Mouse (Mus musculus) CH12.LX (cell line): ENCODE data around the gene Tgfa.

Experiments used
- CHD1 ChIP-seq: IDR thresholded peaks from 2 replicates; pipeline ENCODE4 v1.6.1; 2012; ENCODE audit warnings: low read depth, low read length, improper control_type of control experiment, inconsistent platforms
- CTCF ChIP-seq, 2 experiments: IDR thresholded peaks in 1 of 2; conservative IDR thresholded peaks in 1 of 2; 2 replicates each; pipeline ENCODE4 v1.5.1; 2011 to 2012; ENCODE audit warnings: low read depth in 2 of 2, low read length in 2 of 2, improper control_type of control experiment in 1 of 2, inconsistent platforms in 1 of 2, mild to moderate bottlenecking in 1 of 2, moderate library complexity in 1 of 2
- E2F4 ChIP-seq: IDR thresholded peaks from 2 replicates; pipeline ENCODE4 v1.6.1; 2011; ENCODE audit warnings: low read depth, low read length, improper control_type of control experiment; ENCODE audit not compliant: insufficient replicate concordance
- EP300 ChIP-seq: IDR thresholded peaks from 2 replicates; pipeline ENCODE4 v1.6.1; 2011; ENCODE audit warnings: low read length, improper control_type of control experiment
- GABPA ChIP-seq: IDR thresholded peaks from 2 replicates; pipeline ENCODE4 v1.6.1; 2012; ENCODE audit warnings: low read depth, low read length, improper control_type of control experiment, inconsistent platforms; ENCODE audit not compliant: insufficient replicate concordance
- KAT2A ChIP-seq: IDR thresholded peaks from 2 replicates; pipeline ENCODE4 v1.6.1; 2012; ENCODE audit warnings: low read length, improper control_type of control experiment, inconsistent platforms; ENCODE audit not compliant: insufficient replicate concordance
- MAFK ChIP-seq: IDR thresholded peaks from 2 replicates; pipeline ENCODE4 v1.6.1; 2011; ENCODE audit warnings: low read length, improper control_type of control experiment; ENCODE audit not compliant: insufficient replicate concordance
- MAX ChIP-seq: IDR thresholded peaks from 2 replicates; pipeline ENCODE4 v1.6.1; 2011; ENCODE audit warnings: low read length, improper control_type of control experiment
- POLR2A ChIP-seq: IDR thresholded peaks from 2 replicates; pipeline ENCODE4 v1.6.1; 2011; ENCODE audit warnings: low read depth, mild to moderate bottlenecking, improper control_type of control experiment, low read length
- RCOR1 ChIP-seq: conservative IDR thresholded peaks from 2 replicates; pipeline ENCODE4 v1.6.1; 2012; ENCODE audit warnings: low read depth, mild to moderate bottlenecking, inconsistent platforms, low read length, improper control_type of control experiment
- USF1 ChIP-seq: IDR thresholded peaks from 2 replicates; pipeline ENCODE4 v1.6.1; 2014; ENCODE audit warnings: low read depth, mild to moderate bottlenecking, inconsistent platforms, low read length, improper control_type of control experiment
- USF2 ChIP-seq: conservative IDR thresholded peaks from 2 replicates; pipeline ENCODE4 v1.6.1; 2011; ENCODE audit warnings: low read depth, low read length, improper control_type of control experiment
- ZKSCAN1 ChIP-seq: IDR thresholded peaks from 2 replicates; pipeline ENCODE4 v1.6.1; 2012; ENCODE audit warnings: low read depth, inconsistent platforms, low read length, improper control_type of control experiment, borderline replicate concordance
- ZNF384 ChIP-seq: IDR thresholded peaks from 2 replicates; pipeline ENCODE4 v1.6.1; 2012; ENCODE audit warnings: low read depth, low read length, improper control_type of control experiment, inconsistent platforms

DNA sequence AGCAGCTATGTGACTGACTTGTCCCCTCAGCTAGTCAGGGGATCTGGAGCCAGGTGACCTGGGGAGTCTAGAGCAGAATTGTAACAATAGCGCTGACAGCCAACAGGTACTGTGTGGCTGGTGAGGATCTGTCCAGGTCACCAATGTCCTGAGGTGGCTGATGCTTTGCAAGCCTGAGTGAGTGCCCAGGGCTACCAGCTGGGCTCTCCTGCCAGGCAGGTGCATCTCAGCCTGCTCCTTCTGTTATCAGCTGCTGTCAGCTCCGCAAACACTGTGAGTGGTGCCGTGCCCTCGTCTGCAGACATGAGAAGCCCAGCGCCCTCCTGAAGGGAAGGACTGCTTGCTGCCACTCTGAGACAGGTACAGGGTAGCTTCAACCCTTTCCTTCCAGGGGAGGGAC lies 76.1 kb downstream of the Tgfa start:
- TF ChIP-seq POLR2A (no peak), CTCF (conservative IDR thresholded peaks at IDR 0.05 in 1 of 2, IDR thresholded peaks at IDR 0.05 in 1 of 2; ENCODE audit: low read depth in 2 of 2, low read length in 2 of 2) (no peak), GABPA (no peak), EP300 (no peak), ZNF384 (no peak), MAFK (no peak), RCOR1 (no peak), ZKSCAN1 (no peak), E2F4 (no peak), USF2 (no peak), CHD1 (no peak), KAT2A (no peak), USF1 (no peak), MAX (no peak)
